In the genomic region with DNA sequence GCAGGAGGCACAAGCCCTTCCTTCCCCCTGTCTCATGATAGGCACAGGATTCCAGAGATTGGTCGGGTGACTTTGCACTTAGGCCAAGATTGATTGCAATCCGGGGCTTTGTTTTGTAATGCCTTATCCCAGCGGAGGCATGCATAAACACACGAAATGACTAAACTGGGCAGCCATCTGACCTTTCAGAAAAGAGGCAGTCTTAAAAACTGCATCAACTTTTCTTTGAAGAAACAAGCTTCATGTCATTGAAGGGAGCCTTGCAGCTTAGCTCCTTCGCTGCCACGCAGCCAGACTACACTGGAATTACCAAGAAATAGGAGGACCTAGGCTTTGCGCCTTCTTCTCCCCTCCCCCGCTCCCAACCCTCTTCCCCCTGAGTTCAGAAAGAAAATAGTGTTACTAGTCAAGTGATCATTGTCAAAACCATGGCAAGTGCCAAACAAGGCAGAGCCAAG, we compare ENCODE assay signal across 8 mouse cellular contexts.
DNase-seq lines count a peak whose midpoint lies in the region.

No protein-coding gene starts in this region.

- peak; percentile 11 to 13 for DNase-seq in cerebellum, postnatal 10 days
- DNase-seq in cerebellum, postnatal 4 days (ENCODE audit: low spot score in 2 of 2), result no peak
- DNase-seq in urinary bladder, postnatal 25 days (ENCODE audit: low spot score), result peak; percentile 33
- no peak for DNase-seq in urinary bladder, postnatal 10 days (ENCODE audit: low spot score)
- DNase-seq in kidney, adult 11 months, result peak; percentile 64
- DNase-seq in lung, postnatal 10 days, result peak; percentile 54
- DNase-seq in cerebellum, adult 9-11 months, result no peak
- DNase-seq in cerebellum, adult 9-10 months, result no peak

Comparison
In these comparisons a context has a peak if more than half of its experiments do, and no peak if none do; other contexts are left out.
1. DNase-seq: peak in cerebellum, postnatal 10 days (2 of 2), urinary bladder, postnatal 25 days (single experiment), kidney, adult 11 months (single experiment) and lung, postnatal 10 days (single experiment); none in cerebellum, postnatal 4 days (0 of 2), urinary bladder, postnatal 10 days (single experiment), cerebellum, adult 9-11 months (single experiment) and cerebellum, adult 9-10 months (single experiment).